Mouse (Mus musculus) liver, postnatal 0 days (tissue): ENCODE results near the gene Tmed8. TPM values are rescaled to one million over a fixed set of nuclear protein-coding genes. Genes with fewer than 3 reads are reported as not detected.
A peak's percentile ranks its signal among the peaks of the same experiment; 100 is the strongest.
"Not testable (repeated sequence)": the region's sequence is repeated elsewhere in the genome, so short reads cannot be mapped to it uniquely, and the experiment has no call there.

Experiments
- ATAC-seq: fragments of 200-750 bp; cut with Nextera tagmentation; 2 replicates; pipeline ENCODE4 v1.8.0; 2017; ENCODE audit warnings: mild to moderate bottlenecking, moderate library complexity
- DNase-seq: peaks from one replicate; pipeline ENCODE4 v3.0.0-alpha.2; 2016
- H3K27ac ChIP-seq: fragments of 300-500 bp; sonication (generic); 2 replicates; pipeline ENCODE4 v1.5.1; 2014; ENCODE audit warnings: antibody characterized with exemption, moderate library complexity, mild to moderate bottlenecking, low read depth
- H3K27me3 ChIP-seq: fragments of 300-500 bp; sonication (generic); 2 replicates; pipeline ENCODE4 v1.6.1; 2014; ENCODE audit warnings: low read length, control low read depth, mixed read lengths; ENCODE audit not compliant: insufficient read depth
- H3K36me3 ChIP-seq: fragments of 300-500 bp; sonication (generic); replicated peaks from 2 replicates; pipeline ENCODE4 v1.6.1; 2014; ENCODE audit warnings: mild to moderate bottlenecking, control low read depth, low read length, moderate library complexity, mixed read lengths; ENCODE audit not compliant: insufficient read depth
- H3K4me1 ChIP-seq: fragments of 300-500 bp; sonication (generic); 2 replicates; pipeline ENCODE4 v1.6.1; 2014; ENCODE audit warnings: antibody characterized with exemption, mild to moderate bottlenecking, control low read depth; ENCODE audit not compliant: insufficient read depth
- H3K4me2 ChIP-seq: fragments of 300-500 bp; sonication (generic); 2 replicates; pipeline ENCODE4 v1.6.1; 2014; ENCODE audit warnings: low read depth, mild to moderate bottlenecking, low read length, moderate library complexity, mixed read lengths
- H3K4me3 ChIP-seq: fragments of 300-500 bp; sonication (generic); 2 replicates; pipeline ENCODE4 v1.5.1; 2014; ENCODE audit warnings: low read depth, low read length
- H3K9ac ChIP-seq: fragments of 300-500 bp; sonication (generic); replicated peaks from 2 replicates; pipeline ENCODE4 v1.6.1; 2014; ENCODE audit warnings: mild to moderate bottlenecking, moderate library complexity
- H3K9me3 ChIP-seq: fragments of 300-500 bp; sonication (generic); 2 replicates; pipeline ENCODE4 v1.6.1; 2016; ENCODE audit warnings: mild to moderate bottlenecking, control low read depth, low read length, mixed read lengths
- CTCF ChIP-seq: sonication (generic); IDR thresholded peaks from 2 replicates; pipeline ENCODE4 v1.5.1; 2016; ENCODE audit warnings: antibody characterized with exemption, low read depth
- EP300 ChIP-seq: IDR thresholded peaks from 2 replicates; pipeline ENCODE4 v1.6.1; 2016; ENCODE audit warnings: antibody characterized with exemption, low read depth, mild to moderate bottlenecking
- WGBS: fragments of 180-500 bp; shearing (Covaris S2); extraction: QIAGEN DNeasy Blood & Tissue Kit; methylation state at CpG from one replicate; pipeline ENCODE4 v1.1.7; 2014; ENCODE audit not compliant: insufficient replicate concordance; 5-methylcytosine and 5-hydroxymethylcytosine counted together
- polyA plus RNA-seq: library from polyadenylated mRNA; unstranded; fragments of >200 nt; fragmentation: Nextera tagmentation; extraction: Ambion mirVana; gene quantifications from 2 replicates; pipeline ENCODE4 v1.2.1, GENCODE M21; 2015

Gene Tmed8
- polyA plus RNA-seq, 1 experiment from 2014 or later = 0.42 TPM

DNA sequence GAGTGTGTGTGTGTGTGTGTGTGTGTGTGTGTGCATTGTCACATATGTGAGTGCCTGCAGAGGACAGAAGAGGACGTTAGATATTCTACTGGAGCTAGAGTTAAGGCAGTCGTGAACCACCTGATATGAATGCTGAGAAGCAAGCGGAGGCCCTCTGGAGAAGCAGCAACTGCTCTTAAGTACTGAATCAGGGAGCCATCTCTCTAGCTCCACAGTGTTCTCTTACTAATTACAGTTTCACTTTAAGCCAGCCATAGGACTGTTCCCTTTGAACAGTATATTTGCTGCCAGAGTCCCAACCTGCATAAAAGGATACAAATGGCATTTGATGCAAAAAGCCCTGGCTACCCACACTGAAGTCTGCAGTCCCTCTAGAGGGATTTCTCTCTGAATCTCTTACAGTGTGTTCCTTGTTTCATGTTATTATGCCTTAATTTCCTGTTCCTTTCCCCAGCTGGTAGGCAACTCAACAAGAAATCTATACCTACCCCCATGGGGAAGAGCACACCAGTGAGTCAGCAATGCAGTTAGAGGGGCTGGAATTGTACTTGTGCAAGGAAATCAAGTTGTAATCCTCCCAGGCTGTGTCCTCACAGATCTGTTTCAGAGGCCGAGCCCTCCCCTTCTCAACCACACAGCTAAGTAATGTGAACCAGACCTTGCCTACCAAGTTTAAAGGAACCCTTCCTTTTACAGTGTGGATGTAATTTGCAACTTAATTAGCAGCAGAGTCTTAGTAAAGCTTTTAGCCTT is 24.9 kb downstream of the Tmed8 start:
- Histone ChIP-seq H3K9me3 (no peaks in the 10 kb centered on the region), H3K27me3 (no peaks in the 10 kb centered on the region), H3K4me3 (no peak overlapping the region), H3K9ac (no peak overlapping the region), H3K27ac (no peak overlapping the region), H3K36me3 (peaks cover 8% of the 10 kb centered on the region; the same call in 1 of the 2 replicates), H3K4me1 (no peaks in the 10 kb centered on the region), H3K4me2 (no peak overlapping the region)
- no peak for TF ChIP-seq CTCF
- TF ChIP-seq EP300 = no peak
- DNase-seq = no peak
- ATAC-seq = no peak
- WGBS = 65% methylated on average over 4 of the region's 4 CpGs

GRCm38 (mm10) chr12:87160815-87161214 is 39.4 kb downstream of the Tmed8 start:
- TF ChIP-seq EP300 (0 out of 2 replicates have a peak, but pooled peaks have one; percentile 9), CTCF (no peak)
- Histone ChIP-seq H3K36me3 (peaks cover 23% of the 10 kb centered on the region), H3K4me2 (no peak overlapping the region), H3K9me3 (no peaks in the 10 kb centered on the region), H3K27me3 (no peaks in the 10 kb centered on the region), H3K27ac (no peak overlapping the region), H3K4me3 (no peak overlapping the region), H3K9ac (no peak overlapping the region), H3K4me1 (peaks cover 4% of the 10 kb centered on the region; the same call in 1 of the 2 replicates)
- no peak for DNase-seq
- WGBS = 50% methylated on average over 5 of the region's 5 CpGs
- ATAC-seq = no peak

GRCm38 (mm10) chr12:87160310-87160709 is 39.9 kb downstream of the Tmed8 start:
- H3K4me1 ChIP-seq = peaks cover 4% of the 10 kb centered on the region; the same call in 1 of the 2 replicates

GRCm38 (mm10) chr12:87158099-87158498 is 42.2 kb downstream of the Tmed8 start:
- H3K4me1 ChIP-seq = peaks cover 4% of the 10 kb centered on the region; the same call in 1 of the 2 replicates
- H3K27ac ChIP-seq = peak overlapping the region; percentile 99
- H3K27me3 ChIP-seq = no peaks in the 10 kb centered on the region
- 53% methylated on average over 7 of the region's 7 CpGs for WGBS
- H3K36me3 ChIP-seq = peaks cover 10% of the 10 kb centered on the region
- no peaks in the 10 kb centered on the region for H3K9me3 ChIP-seq
- H3K4me2 ChIP-seq = peak overlapping the region; percentile 67
- DNase-seq = peak; percentile 36
- H3K9ac ChIP-seq = peak overlapping the region; percentile 72
- ATAC-seq = peak; percentile 68
- TF ChIP-seq EP300 (0 out of 2 replicates have a peak, but pooled peaks have one; percentile 13), CTCF (no peak)
- peak overlapping the region; percentile 48 for H3K4me3 ChIP-seq

More at GRCm38 (mm10) chr12:87160310-87160709, 39.9 kb downstream of the Tmed8 start:
- WGBS = 59% methylated on average over 1 of the region's 1 CpGs
- Histone ChIP-seq H3K27ac (no peak overlapping the region), H3K36me3 (peaks cover 23% of the 10 kb centered on the region), H3K4me2 (0 out of 2 replicates have a peak overlapping the region, but pooled peaks have one; percentile 14), H3K9me3 (no peaks in the 10 kb centered on the region), H3K27me3 (no peaks in the 10 kb centered on the region), H3K4me3 (no peak overlapping the region), H3K9ac (no peak overlapping the region)
- TF ChIP-seq CTCF = no peak
- no peak for ATAC-seq
- no peak for DNase-seq

- Histone ChIP-seq H3K4me3 (peak overlapping the region; percentile 48), H3K9ac (peak overlapping the region; percentile 72), H3K36me3 (peaks cover 5% of the 10 kb centered on the region), H3K4me1 (peaks cover 4% of the 10 kb centered on the region; the same call in 1 of the 2 replicates), H3K4me2 (peak overlapping the region; percentile 67), H3K27ac (peak overlapping the region; percentile 99), H3K9me3 (peaks cover 1% of the 10 kb centered on the region; the same call in 1 of the 2 replicates), H3K27me3 (no peaks in the 10 kb centered on the region)
- TF ChIP-seq EP300 (peak; percentile 89), CTCF (no peak)
- WGBS = 45% methylated on average over 4 of the region's 4 CpGs
- DNase-seq (peak; percentile 68), ATAC-seq (peak; percentile 92)
These were observed 42.9 kb downstream of the Tmed8 start for GRCm38 (mm10) chr12:87157361-87157760.

- DNase-seq = peak; percentile 34
- H3K27ac ChIP-seq, H3K4me1 ChIP-seq, H3K27me3 ChIP-seq, H3K9ac ChIP-seq, H3K9me3 ChIP-seq, H3K36me3 ChIP-seq, H3K4me2 ChIP-seq, ATAC-seq, H3K4me3 ChIP-seq: not testable (repeated sequence)
- peak; percentile 68; the same call in 1 of the 2 replicates for TF ChIP-seq EP300
- 81% methylated on average over 4 of the region's 4 CpGs for WGBS
These were observed 45.8 kb downstream of the Tmed8 start for GRCm38 (mm10) chr12:87154448-87154847.
